Comparison of ENCODE assay signal across 18 mouse cellular contexts in the genomic region with DNA sequence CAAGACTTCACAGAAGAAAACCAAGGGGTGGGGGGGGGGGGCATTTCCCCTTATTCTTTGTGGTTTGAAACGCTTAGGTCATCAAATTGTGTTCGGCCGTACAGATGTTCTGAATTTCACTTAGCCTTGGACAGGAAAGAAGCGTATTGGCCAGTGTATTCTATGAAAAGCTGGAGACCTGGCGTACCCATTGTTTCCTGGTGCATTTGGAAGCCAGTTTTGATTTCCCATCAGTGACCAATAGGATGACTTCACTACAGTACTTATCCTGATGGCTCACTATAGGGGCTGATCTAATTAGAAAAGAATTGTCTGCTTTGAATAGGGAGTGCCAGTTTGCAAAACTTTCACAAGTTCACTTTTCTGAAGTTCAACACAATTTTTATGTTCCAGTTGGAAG.
DNase-seq lines count a peak whose midpoint lies in the region; ATAC-seq and TF ChIP-seq lines count a peak whose summit lies in the region.
"Had no signal": no experiment of that assay in that cellular context is flagged by ENCODE, and none has a peak within 500 bp of the region (broad histone marks: within the 10 kb centered on the region; RNA-seq: fewer than 3 reads in every experiment).

No protein-coding gene starts in this region.

- DNase-seq in heart, adult 11 months: no peak
- DNase-seq in hindbrain, embryonic 11.5 days (ENCODE audit: low spot score): no peak
- no peak for DNase-seq in ES-E14 (ENCODE audit: low read depth, low spot score)
- no peak for DNase-seq in heart, postnatal 0 days (ENCODE audit: low spot score)
- no peak for DNase-seq in cerebellum, postnatal 25 days
- no peak for DNase-seq in urinary bladder, postnatal 4 days (ENCODE audit: low spot score in 2 of 2)
- DNase-seq: adrenal gland, adult 8-10 months; B cell, adult 2 months; cerebellum, adult 9-11 months; embryo, embryonic 11 days; gastrocnemius, postnatal 25 days; kidney, postnatal 14 days; lung, adult 2 months; midbrain, embryonic 14.5 days; right cerebral cortex, postnatal 4 days had no signal

- H3K36me3 ChIP-seq in heart, embryonic 11.5 days (ENCODE audit: control insufficient read depth, insufficient read depth, low read length): no peaks in the 10 kb centered on the region
- H3K36me3 ChIP-seq in hindbrain, embryonic 15.5 days: no peaks in the 10 kb centered on the region
- no peaks in the 10 kb centered on the region for H3K36me3 ChIP-seq in hindbrain, embryonic 11.5 days (ENCODE audit: control insufficient read depth, insufficient read depth, low read length)
- no peaks in the 10 kb centered on the region for H3K36me3 ChIP-seq in ES-E14 (ENCODE audit: control insufficient read depth, insufficient read depth, low read length, poor library complexity, severe bottlenecking)
- H3K36me3 ChIP-seq in heart, postnatal 0 days (replicated peaks; ENCODE audit: control insufficient read depth, insufficient read depth, low read length): no peaks in the 10 kb centered on the region

- no peak for ATAC-seq in heart, embryonic 11.5 days (replicated peaks; ENCODE audit: insufficient number of reproducible peaks, low FRiP score, low TSS enrichment)
- no peak for ATAC-seq in hindbrain, embryonic 15.5 days (ENCODE audit: low FRiP score, low read depth)
- ATAC-seq in hindbrain, embryonic 11.5 days (ENCODE audit: low FRiP score): no peak
- ATAC-seq in heart, postnatal 0 days (ENCODE audit: insufficient read depth, low read depth): no peak
- ATAC-seq: inflammation-experienced regulatory T-cells, adult 6 months had no signal

- WGBS in heart, embryonic 11.5 days (ENCODE audit: insufficient replicate concordance): 72% methylated on average over 5 of the region's 5 CpGs
- 79% methylated on average over 5 of the region's 5 CpGs for WGBS in hindbrain, embryonic 15.5 days
- WGBS in hindbrain, embryonic 11.5 days: 82% methylated on average over 5 of the region's 5 CpGs
- WGBS in heart, postnatal 0 days: 42% methylated on average over 5 of the region's 5 CpGs

- H3K4me3 ChIP-seq in heart, embryonic 11.5 days (ENCODE audit: low read depth, low read length): no peak overlapping the region
- no peak overlapping the region for H3K4me3 ChIP-seq in hindbrain, embryonic 15.5 days
- no peak overlapping the region for H3K4me3 ChIP-seq in hindbrain, embryonic 11.5 days (ENCODE audit: low read depth, low read length)
- no peak overlapping the region for H3K4me3 ChIP-seq in ES-E14 (ENCODE audit: insufficient read depth in 1 of 2, low read depth in 1 of 2, low read length in 2 of 2, poor library complexity in 1 of 2, severe bottlenecking in 1 of 2)
- H3K4me3 ChIP-seq in heart, postnatal 0 days (ENCODE audit: low read depth, low read length): peak overlapping the region; percentile 99

- H3K27ac ChIP-seq in heart, embryonic 11.5 days (ENCODE audit: low read depth, low read length): no peak overlapping the region
- H3K27ac ChIP-seq in hindbrain, embryonic 15.5 days (replicated peaks): no peak overlapping the region
- H3K27ac ChIP-seq in hindbrain, embryonic 11.5 days (ENCODE audit: low read depth, low read length): no peak overlapping the region
- H3K27ac ChIP-seq in ES-E14 (ENCODE audit: insufficient read depth, low read depth, low read length, poor library complexity, severe bottlenecking): no peak overlapping the region
- peak overlapping the region; percentile 77 for H3K27ac ChIP-seq in heart, postnatal 0 days (ENCODE audit: low read depth)

- H3K4me2 ChIP-seq in heart, embryonic 11.5 days: peak overlapping the region; percentile 42
- H3K4me2 ChIP-seq in hindbrain, embryonic 15.5 days: peak overlapping the region; percentile 96
- H3K4me2 ChIP-seq in hindbrain, embryonic 11.5 days (replicated peaks; ENCODE audit: low read depth, low read length): no peak overlapping the region
- peak overlapping the region; percentile 96 for H3K4me2 ChIP-seq in heart, postnatal 0 days (ENCODE audit: low read depth, low read length)

- no peak overlapping the region for H3K9ac ChIP-seq in heart, embryonic 11.5 days (ENCODE audit: low read depth, low read length)
- H3K9ac ChIP-seq in hindbrain, embryonic 15.5 days: no peak overlapping the region
- no peak overlapping the region for H3K9ac ChIP-seq in hindbrain, embryonic 11.5 days (ENCODE audit: low read depth, low read length)
- H3K9ac ChIP-seq in ES-E14 (ENCODE audit: insufficient read depth, low read depth, low read length, poor library complexity, severe bottlenecking): no peak overlapping the region
- 0 out of 2 replicates have a peak overlapping the region, but pooled peaks have one; percentile 42 for H3K9ac ChIP-seq in heart, postnatal 0 days (replicated peaks; ENCODE audit: low read depth, low read length)

- H3K4me1 ChIP-seq in heart, embryonic 11.5 days (ENCODE audit: control insufficient read depth, insufficient read depth, low read length): peaks cover 12% of the 10 kb centered on the region
- H3K4me1 ChIP-seq in hindbrain, embryonic 15.5 days (replicated peaks): peaks cover 35% of the 10 kb centered on the region
- H3K4me1 ChIP-seq in hindbrain, embryonic 11.5 days (replicated peaks; ENCODE audit: control insufficient read depth, insufficient read depth, low read length): no peaks in the 10 kb centered on the region
- peaks cover 6% of the 10 kb centered on the region in 2 experiments for H3K4me1 ChIP-seq in ES-E14 (ENCODE audit: control insufficient read depth in 2 of 2, insufficient read depth in 2 of 2, low read length in 2 of 2, poor library complexity in 1 of 2)
- H3K4me1 ChIP-seq in heart, postnatal 0 days (ENCODE audit: control insufficient read depth, insufficient read depth): peaks cover 14% of the 10 kb centered on the region

- no peaks in the 10 kb centered on the region for H3K9me3 ChIP-seq in heart, embryonic 11.5 days (replicated peaks; ENCODE audit: control insufficient read depth, low read length)
- no peaks in the 10 kb centered on the region for H3K9me3 ChIP-seq in hindbrain, embryonic 15.5 days
- no peaks in the 10 kb centered on the region for H3K9me3 ChIP-seq in hindbrain, embryonic 11.5 days (ENCODE audit: control insufficient read depth, low read length)
- H3K9me3 ChIP-seq in ES-E14 (ENCODE audit: control insufficient read depth, insufficient read depth, low read depth, low read length): no peaks in the 10 kb centered on the region
- no peaks in the 10 kb centered on the region for H3K9me3 ChIP-seq in heart, postnatal 0 days (replicated peaks; ENCODE audit: control insufficient read depth, low read length)

- H3K27me3 ChIP-seq in heart, embryonic 11.5 days (ENCODE audit: control insufficient read depth, insufficient read depth, low read length): no peaks in the 10 kb centered on the region
- H3K27me3 ChIP-seq in hindbrain, embryonic 15.5 days: no peaks in the 10 kb centered on the region
- no peaks in the 10 kb centered on the region for H3K27me3 ChIP-seq in hindbrain, embryonic 11.5 days (ENCODE audit: control insufficient read depth, insufficient read depth, low read length)
- H3K27me3 ChIP-seq in heart, postnatal 0 days (ENCODE audit: control insufficient read depth, insufficient read depth, low read length): no peaks in the 10 kb centered on the region

- in situ Hi-C loops in ES-E14 (cut with MboI; ENCODE audit: low sequenced_read_pairs in 2 of 2, unreplicated experiment in 2 of 2): no loop called here

- no peak for TF ChIP-seq EP300 in heart, postnatal 0 days (IDR thresholded peaks at IDR 0.05; ENCODE audit: low read depth)

- no peak for TF ChIP-seq CTCF in heart, postnatal 0 days (IDR thresholded peaks at IDR 0.05; ENCODE audit: low read depth)

TF ChIP-seq in ES-E14, 5 proteins besides CTCF, POLR2A, EP300 and RAD21:
- TF ChIP-seq ZNF384 (IDR thresholded peaks at IDR 0.05; ENCODE audit: low read depth, low read length) (no peak), MAFK (IDR thresholded peaks at IDR 0.05; ENCODE audit: insufficient read depth, low read depth, low read length) (0 out of 2 replicates have a peak, but pooled peaks have one; percentile 27)
